Mouse (Mus musculus) heart, postnatal 25 days (tissue): ENCODE results near the gene Gm3095. TPM values are rescaled to one million over a fixed set of nuclear protein-coding genes. Genes with fewer than 3 reads are reported as not detected.
"Not testable (repeated sequence)": the region's sequence is repeated elsewhere in the genome, so short reads cannot be mapped to it uniquely, and the experiment has no call there.

Source experiments
- DNase-seq: peaks from one replicate; pipeline ENCODE4 v3.0.0; 2022; ENCODE audit warnings: low spot score
- intact Hi-C: fragments of 180-260 bp; cut with DNase I; formaldehyde crosslinking; loops from one replicate; pipeline ENCODE4 v1.15.1; 2025
- total RNA-seq, 2 experiments: library from RNA; stranded (reverse); gene quantifications; 2 replicates each; pipeline ENCODE4 v1.2.3; 2021

Gm3095 gene
- total RNA-seq, result not detected

DNA sequence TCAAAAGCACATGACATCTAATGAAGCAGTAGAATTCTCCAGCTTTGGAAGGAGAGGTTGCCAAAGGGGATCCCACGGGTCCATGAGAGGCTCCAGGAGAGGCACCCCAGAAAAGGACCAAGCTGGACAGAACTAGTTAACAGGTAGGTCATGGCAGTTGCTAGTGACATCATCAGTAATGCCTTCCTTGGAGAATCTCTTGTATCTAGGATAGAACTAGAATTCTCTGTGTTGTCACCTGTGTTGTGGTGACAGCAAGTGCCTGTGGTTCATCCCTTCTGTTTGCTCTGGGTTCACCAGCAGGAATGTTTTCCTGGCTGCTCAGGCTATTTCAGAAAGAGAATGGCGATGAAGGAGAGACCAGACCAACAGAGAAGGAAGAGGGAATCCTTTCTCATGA lies at the start of gene Gm3095:
Gm3095 (plus strand) TSS at position 301 of the 400 bp plus-strand sequence.
- intact Hi-C loops, DNase-seq: not testable (repeated sequence)

- intact Hi-C loops, DNase-seq: not testable (repeated sequence)
Measured at GRCm38 (mm10) chr14:3931456-3931855, 31.9 kb upstream of the Gm3095 start, which contains the start of gene Gm3029. Gene Gm3029 (plus strand): TSS chr14:3931756.

DNA sequence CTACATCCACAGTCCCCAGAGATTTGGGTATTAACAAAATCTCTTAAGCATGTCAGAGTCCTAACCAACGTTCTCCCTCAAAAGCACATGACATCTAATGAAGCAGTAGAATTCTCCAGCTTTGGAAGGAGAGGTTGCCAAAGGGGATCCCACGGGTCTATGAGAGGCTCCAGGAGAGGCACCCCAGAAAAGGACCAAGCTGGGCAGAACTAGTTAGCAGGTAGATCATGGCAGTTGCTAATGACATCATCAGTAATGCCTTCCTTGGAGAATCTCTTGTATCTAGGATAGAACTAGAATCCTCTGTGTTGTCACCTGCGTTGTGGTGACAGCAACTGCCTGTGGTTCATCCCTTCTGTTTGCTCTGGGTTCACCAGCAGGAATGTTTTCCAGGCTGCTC lies 34.7 kb downstream of the Gm3095 start, which contains the start of gene Gm3099:
Gm3099 (plus strand) TSS at position 301 of the 400 bp plus-strand sequence.
- intact Hi-C loops, DNase-seq: not testable (repeated sequence)

Other genes with a start within 250 kb of the Gm3095 start
- gene Gm3002, start 153.5 kb upstream of the Gm3095 start, total RNA-seq, result under 1 TPM in 1 of 2 experiments, not detected in 1; 0.17 TPM
- gene Gm3033, start 117.3 kb upstream of the Gm3095 start, total RNA-seq, result under 1 TPM in 1 of 2 experiments, not detected in 1; 0.20 TPM
- gene Gm2916, start 79.4 kb upstream of the Gm3095 start, total RNA-seq, result not detected
- gene Gm3029, start 31.8 kb upstream of the Gm3095 start, total RNA-seq, result not detected
- gene Gm3099, start 34.8 kb downstream of the Gm3095 start, total RNA-seq, result under 1 TPM in 1 of 2 experiments, not detected in 1; 0.20 TPM
- under 1 TPM; 0.59 to 0.81 TPM for gene Gm5796, start 60.4 kb downstream of the Gm3095 start, total RNA-seq
- gene Gm3115, start 120.6 kb downstream of the Gm3095 start, total RNA-seq, result under 1 TPM; 0.13 to 0.17 TPM
- 1 to 10 TPM in 1 of 2 experiments, under 1 TPM in 1; 0.64 to 1.0 TPM for gene Gm8108, start 147.0 kb downstream of the Gm3095 start, total RNA-seq
- gene Gm3127, start 201.5 kb downstream of the Gm3095 start, total RNA-seq, result not detected
- not detected for gene Gm2974, start 219.0 kb downstream of the Gm3095 start, total RNA-seq